Mouse (Mus musculus) v-Abl transformed pro-B cells (cell line): ENCODE measurements around the gene Shroom2.

Source experiments
- in situ Hi-C, 2 experiments: fragments of 400-800 bp; cut with MboI; formaldehyde crosslinking; loops; one replicate each; pipeline ENCODE4 v1.15.1; 2025; ENCODE audit not compliant: unreplicated experiment in 2 of 2

The Shroom2 gene

DNA sequence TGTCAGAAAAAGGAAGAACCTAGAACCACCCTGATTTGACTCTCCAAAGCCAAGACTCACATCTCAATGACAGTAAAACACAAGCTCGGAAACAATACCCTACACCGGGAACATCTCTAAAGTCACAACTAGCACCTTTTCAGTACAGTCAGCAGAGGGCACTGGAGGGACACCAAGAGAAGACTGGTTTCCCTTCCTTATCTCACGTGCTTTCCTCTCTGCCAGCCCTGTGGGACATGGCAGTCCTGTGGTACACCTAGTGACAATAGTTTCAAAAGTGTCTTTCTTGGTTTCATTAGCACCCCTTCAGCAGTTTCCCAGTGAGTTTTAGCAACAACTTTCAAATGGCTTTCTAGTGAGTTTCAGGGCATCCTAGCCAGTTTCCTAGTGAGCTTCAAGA, 63.9 kb downstream of the Shroom2 start:
- in situ Hi-C loops: loop anchor here (10.0 to 25.0 kb wide), 2 partner anchors 107 to 129 kb away; no protein-coding TSS in a partner anchor

DNA sequence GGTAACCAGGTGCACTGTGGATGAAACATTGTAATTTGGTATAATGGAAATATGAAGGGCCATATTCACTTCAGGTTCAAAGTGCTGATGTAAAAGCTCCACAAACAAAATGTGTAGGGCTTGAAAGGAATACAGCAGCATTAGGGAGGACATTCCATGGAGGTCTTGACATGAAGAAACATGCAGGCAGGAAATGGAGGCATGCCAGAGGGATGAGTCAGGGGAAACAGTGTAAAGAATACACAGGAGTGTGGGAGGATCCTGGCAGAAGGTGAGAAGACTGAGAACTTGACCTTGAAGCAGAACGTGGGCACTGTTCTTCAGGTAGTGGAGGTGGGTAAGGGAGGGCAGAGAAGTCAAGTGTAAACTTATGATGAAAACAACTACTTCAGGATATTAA, 65.6 kb downstream of the Shroom2 start:
- in situ Hi-C loops: loop anchor here (10.0 to 25.0 kb wide), 2 partner anchors 109 to 131 kb away; no protein-coding TSS in a partner anchor

DNA sequence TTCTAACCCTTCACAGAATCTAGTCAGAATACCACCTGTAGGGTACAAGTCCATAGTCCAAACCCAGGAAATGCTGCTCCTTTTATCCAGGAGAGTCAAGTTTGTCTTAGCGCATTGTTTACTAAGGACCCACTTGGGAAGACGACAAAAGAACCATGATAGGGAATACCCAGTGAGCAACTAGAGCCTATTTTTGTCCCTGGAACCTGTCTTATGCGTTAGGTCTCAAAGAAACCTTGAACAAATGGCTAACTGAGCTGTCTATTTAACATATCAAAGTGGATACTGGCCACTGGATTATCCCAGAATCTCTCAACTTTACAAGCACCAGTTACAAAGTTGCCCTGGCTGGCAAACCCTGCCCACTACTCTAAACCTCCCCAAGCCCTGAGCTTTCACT, 67.6 kb downstream of the Shroom2 start:
- in situ Hi-C loops: loop anchor here (10.0 to 25.0 kb wide), 2 partner anchors 111 to 133 kb away; no protein-coding TSS in a partner anchor

DNA sequence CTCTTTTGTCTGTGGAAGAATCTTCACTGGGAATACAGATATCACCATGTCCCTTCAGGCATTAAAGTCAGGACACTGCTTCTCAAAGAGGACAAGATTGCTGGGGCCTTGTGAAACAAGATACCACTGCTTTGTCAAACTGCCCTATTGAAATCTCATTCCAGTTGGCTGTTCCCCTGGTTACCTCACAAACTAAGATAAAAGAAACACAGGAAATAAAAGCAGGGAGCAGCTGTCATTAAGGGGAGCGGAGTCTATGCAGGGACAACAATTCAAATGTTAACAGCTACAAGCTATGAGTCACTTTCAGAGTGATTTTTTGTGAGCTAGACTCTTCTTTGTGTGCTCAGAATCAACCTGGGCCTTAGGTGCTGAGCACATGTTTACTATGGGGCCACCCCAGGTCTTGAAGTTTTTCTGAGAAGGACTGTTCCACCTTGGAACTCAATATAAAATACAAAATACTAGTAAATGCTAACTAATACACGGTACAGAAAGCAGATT, 78.4 kb downstream of the Shroom2 start:
- in situ Hi-C loops: loop anchor here in 1 of 2 experiments (25.0 kb wide), 1 partner anchor 454 kb away; the partner anchor contains the start of gene Kdm5c

DNA sequence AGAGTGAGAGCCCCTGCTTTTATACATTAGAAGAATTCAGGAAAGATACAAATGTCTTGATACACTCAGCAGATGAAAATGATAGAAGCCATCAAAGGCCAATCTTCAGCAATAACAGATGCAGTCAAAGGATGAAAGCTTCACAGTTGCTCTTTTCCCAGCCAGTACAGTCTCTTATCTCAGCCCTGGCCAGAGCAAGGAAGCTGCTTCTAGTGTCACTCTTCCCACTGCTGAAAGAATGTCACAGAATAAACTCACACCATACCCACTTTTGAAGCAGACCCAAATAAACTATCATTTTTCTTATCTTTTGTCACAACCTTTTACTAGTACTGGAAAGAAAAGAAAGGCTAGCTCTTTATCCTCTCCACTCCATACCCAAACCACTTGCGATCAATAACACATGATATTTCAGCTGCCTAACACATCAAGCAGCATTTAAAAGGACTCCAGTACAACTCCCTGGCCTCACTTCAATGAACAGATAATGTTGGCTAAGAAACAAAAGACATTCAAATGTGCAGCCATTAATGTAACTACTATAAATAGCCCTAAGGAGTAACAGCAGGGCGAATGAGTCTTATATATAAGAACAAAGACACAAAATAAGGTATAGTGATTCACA, 90.0 kb downstream of the Shroom2 start:
- in situ Hi-C loops: loop anchor here in 1 of 2 experiments (25.0 kb wide), 1 partner anchor 442 kb away; the partner anchor contains the start of gene Kdm5c

DNA sequence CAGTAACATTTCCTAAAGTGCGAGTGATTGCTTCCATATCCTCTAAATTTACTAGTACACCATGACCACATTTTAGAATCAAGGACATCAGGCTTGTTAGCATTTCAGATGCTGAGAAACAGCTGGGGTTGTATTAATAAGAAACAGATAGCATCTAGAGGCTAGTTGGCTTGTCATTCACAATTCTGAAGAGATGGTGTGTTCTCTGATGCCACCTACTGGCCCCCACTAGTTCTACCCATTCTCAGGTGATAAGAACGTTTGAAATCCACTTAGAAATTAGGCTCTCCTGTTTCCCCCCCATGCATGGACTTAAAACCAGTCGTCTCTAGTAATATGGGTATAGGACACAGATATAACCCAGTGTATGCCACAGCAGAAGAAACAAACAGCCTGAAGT, 92.9 kb downstream of the Shroom2 start:
- in situ Hi-C loops: loop anchor here in 1 of 2 experiments (25.0 kb wide), 1 partner anchor 439 kb away; the partner anchor contains the start of gene Kdm5c

DNA sequence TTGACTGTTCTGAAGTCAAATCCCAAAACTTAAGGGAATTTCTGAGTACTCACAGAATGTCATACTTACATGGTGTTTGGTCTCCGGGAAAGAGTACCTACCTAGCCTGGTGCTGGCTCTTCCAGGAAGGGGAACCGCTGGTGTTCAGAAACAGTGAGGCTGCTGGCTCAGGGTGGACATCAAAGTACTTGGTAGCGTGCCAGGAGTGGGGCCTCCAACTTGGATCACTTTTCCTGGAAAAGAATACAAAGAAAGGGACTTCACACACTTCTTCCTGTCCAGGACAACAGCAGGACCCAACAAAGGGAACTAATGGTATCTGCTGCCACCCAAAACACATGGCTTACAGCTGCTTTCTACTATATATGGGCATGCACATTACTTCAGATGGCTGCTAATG, 95.8 kb downstream of the Shroom2 start:
- in situ Hi-C loops: loop anchor here in 1 of 2 experiments (5.0 kb wide), 1 partner anchor 56 kb away; no protein-coding TSS in a partner anchor

DNA sequence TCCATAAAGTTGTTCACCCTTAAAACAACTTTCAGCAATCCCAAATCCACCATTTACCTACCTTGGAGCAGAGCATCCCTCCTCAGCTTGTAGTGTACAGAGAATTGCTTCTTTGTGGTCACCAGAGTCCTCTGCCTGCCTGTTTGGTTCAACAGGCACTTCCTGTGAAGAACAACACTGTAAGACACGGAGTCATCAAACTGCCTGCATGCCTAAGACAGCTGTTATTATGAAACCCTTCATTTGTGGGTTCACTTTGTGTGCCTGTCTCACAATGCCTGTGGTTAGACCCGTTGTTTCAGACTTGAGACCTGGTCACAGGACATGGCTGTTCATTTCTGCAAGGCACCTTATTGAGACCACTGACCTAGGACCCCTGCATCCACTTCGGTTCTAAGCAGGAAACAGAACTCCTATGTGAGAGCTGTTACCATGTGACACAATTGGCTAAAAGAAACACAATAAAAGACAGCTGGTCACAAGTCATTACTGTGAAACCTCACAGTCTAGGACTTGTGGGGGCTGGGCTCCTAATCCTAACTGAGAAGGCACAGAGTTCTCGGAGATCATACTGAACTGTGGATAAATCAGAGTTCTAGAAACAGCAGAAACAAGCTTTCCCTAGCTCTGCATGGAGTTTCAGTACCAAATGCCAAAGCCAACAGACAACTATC, 111.8 kb downstream of the Shroom2 start:
- in situ Hi-C loops: no loop called here

DNA sequence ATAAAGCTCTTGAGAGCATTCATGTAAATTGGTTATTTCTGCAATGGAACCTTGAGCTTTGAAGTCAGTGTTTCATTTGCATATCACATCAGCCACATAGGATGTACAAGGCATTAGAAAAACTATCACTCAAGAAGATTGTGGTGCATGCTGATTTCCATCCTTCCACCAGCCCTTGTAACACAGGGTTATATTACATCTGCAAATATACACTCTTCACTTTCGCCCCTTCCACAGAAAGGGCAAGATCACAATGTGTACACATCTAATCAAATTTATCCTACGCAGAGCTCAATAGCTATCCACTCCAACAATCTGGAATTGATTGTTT, 112.7 kb downstream of the Shroom2 start:
- in situ Hi-C loops: no loop called here

DNA sequence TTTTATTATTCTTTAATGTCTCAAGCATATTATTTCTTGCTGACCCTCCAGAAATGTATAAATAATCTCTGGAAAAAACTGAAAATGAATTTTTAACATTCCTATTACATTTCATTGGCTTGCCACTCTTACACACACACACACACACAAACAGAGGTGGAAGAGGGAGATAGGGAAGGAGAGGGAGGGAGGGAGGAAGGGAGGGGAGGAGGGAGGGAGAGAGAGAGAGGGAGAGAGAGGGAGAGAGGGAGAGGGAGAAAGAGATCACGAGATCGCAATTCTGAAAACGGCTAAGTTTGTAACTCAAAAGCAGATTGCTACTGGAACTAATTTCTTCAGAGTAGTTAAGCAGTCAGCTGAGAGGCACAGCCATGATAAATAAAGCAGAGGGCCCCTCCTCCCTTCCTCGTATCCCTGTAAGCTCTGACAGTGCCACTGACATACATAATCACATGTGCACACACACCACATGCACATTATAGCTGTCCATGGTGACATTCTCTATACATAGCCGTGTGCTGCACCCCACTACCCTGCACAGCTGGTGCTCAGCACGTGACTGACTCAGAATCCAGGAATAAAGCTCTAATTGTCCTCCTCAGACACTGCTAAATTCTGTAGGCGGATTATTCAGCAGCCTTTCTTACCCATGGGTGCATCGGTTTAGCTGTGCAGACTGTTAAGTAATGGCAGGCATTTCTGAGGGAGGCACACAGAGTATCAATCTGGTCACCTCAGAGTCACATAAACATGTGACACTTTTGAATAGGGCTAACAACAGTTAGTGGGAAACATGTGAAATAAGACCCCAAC, 113.3 kb downstream of the Shroom2 start:
- in situ Hi-C loops: no loop called here

DNA sequence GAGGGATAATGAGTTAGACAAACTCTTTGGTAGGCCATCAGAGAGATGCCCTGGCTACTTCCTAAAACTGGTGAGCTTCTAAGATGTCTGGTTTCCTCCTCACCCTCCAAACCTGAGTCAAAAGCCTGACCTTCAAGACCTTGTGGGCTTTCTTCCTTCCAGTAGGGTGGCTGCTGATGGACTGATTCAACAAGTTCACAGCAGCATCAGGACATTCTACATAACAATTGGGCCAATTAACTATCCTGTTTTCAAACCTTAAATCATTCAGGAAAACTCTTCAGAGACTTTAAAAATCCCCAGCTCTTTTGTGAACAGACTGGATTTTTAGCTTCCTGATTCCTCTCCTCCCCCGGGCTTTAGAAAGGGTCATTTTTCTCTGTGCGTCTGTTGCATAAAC, 116.6 kb downstream of the Shroom2 start:
- in situ Hi-C loops: no loop called here

DNA sequence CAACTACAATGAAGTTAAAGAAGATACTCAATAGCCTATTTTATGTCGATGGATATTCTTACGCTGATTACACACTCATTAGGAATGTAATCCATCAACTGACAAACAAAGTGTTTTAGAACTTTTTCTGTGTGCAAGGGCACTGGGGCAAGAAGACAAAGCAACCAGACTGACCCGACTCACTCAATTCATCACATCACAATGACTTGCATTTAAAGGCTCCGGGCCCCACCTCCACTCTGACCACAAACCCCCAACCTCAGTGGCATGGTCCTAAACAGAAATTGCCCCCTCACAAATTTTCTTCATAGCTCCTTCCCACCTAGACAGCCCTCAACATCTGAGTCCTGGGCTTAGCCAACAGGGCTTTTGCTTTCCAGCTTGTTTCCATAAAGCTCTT, 124.4 kb downstream of the Shroom2 start:
- in situ Hi-C loops: no loop called here

DNA sequence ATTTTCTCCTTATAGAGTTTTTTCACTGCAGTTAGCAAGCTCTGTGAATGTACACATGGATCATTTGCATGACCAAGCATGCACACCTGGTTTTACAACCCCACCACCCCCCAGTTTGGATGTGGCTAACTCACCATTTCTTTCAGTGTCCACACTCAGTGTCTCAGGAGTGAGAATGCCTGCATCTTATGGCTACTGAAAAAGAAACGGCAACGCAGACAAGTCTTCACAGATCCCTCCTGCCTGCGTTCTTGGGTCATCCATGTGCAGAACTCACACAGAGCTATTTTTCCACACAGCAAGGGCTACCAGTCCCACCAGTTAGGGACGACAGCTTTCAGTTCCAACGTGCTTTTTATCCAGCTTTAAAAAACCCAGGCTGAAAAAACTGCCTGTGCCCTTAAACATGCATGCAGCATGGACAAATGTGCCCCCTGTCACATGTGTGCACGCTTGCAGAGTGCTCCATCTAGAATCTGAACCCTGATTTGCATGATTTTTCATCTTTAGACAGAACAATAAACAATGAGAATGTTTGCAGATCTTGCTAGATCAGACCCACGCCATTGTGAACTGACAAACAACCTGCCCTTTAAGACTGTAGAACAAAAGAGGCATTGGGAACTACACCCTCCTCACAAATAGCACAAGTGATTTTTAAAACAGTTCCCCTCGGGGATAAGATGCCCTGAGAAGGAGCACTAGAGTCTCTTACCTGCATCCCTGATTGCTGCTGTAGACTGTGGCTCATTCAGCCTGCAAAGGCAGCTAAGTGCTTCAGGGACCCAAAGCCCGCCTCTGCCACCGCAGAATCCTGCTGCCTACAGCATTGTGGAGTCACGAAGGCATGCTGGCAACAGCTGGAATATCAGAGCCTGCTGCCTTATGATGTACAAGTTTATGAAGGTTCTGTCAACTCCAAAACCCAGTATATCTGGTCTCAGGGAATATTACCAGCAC, 125.3 kb downstream of the Shroom2 start:
- in situ Hi-C loops: no loop called here

DNA sequence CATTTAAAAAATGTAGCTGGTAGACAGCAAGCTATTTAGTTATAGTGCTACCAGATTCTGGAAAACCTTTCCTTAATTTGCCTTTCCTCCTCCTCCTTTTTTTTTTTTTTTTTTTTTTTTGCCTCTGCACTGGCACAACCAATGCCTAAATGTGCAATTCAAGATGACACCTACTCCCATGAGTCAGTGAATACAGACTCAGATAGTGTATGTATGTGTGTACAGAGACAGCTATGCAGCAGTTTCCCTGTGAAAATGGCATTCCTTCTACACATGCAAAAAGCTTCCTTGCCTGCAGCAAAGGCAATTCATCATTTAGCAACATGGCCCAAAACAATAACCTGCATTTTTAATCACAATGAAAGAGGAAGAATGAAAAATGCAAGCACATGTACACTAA, 126.1 kb downstream of the Shroom2 start:
- in situ Hi-C loops: no loop called here

DNA sequence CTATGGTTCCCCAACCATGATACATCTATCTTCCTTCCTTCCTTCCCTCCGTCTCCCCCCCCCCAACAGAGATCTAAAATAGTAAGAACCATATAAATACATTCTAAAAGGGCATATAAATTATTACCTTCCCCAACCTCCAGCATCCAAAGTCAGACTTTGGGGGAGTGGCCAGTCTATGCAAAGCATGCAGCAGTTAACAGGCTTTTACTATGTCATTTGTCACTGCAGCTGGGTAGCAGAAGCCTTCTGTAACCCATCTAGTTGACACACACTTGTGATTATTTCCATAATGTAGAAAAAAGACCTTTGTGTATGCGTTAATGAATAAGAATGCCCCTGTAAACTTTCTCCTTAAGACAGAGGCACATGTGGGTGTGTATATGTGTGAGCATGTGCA, 126.6 kb downstream of the Shroom2 start:
- in situ Hi-C loops: no loop called here

DNA sequence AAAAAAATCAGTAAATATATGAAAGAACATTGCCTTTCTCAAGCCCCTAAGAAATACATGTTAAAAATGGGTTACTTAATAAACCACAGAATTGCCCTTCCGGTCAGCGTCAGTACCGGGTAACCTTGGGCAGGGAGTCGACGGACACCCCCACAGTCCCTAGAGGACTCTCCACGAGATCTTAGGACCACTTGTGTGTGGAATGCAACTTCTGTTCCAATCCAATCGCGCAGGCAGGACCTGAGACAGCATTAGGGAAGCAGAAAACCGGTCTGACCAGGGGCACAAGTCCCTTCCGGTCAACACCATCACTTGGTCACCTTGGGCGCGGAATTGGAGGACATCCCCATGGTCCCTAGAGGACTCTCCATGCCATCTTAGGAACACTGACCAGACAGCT, 133.9 kb downstream of the Shroom2 start:
- in situ Hi-C loops: no loop called here

DNA sequence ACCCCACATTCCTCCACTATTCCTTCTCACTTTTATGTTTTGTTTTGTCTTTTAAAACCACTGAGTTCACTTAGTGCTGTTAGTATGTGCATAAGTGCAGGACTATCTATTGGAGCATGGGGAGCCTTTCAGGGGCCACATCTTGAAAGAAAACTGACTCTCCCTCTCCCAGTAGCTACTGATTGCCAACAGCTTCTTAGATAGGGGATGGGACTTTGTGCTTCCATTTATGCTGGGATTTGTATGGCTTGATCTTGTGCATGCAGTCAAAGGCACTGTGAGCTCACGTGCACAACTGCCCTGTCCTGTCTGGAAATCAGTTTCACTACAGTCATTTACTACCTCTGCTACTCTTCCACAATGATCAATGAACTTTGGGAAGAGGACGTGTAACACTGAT, 147.9 kb downstream of the Shroom2 start:
- in situ Hi-C loops: no loop called here

DNA sequence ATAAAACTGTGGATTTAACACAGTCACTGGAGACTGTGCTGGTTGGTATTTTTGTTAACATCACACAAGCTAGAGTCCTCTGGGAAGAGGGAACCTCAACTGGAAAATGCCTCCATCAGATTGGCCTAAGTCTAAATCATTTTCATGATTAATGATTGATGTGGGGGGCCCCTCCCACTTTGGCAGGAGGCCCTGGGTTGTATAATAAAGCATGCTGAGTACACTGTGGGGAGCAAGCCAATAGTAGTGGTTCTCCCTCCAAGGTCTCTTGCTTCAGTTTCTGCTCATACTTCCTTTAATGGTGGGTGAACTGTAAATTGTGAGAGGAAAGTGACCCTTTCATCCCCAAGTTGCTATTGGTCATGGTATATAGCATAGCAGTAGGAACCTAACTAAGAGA, 148.3 kb downstream of the Shroom2 start:
- in situ Hi-C loops: no loop called here

DNA sequence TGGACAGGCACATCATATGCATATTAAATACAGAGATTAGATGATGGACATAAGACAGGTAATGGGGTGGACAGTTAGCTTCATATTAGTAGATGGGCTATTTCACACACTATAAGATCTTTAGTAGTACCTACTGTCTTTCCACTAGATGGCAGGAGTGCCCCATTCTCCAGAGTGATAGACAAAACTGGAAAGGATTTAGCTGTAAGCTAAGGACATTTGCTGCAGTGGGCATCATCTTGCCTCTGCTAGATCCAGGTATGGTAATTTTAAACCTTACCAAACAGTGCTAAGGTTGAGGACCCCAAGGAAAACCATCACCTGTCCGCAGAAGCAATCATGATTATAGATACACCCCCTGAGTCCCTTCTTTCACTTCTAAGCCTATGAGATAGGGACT, 150.8 kb downstream of the Shroom2 start:
- in situ Hi-C loops: loop anchor here in 1 of 2 experiments (5.0 to 10.0 kb wide), 2 partner anchors 54 to 196 kb away; no protein-coding TSS in a partner anchor

DNA sequence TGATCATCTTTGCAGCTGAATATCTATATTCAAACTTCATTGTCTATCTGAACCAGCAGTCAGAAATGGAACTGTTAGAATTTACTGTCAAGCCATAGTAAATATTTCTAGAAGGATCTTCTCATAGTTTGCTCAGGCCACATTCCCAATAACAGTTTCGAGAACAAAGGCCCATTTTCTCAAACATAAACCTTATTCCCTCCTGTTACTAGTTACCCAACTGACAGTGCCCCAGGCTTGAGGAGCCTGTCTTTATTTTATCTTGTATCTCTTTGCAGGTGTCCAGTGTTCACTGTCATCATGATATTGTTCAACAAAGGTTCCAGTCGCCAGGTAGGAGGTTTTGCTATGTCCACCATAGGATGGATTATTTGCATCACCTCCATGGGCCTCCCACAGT, 206.2 kb downstream of the Shroom2 start, which contains the start of gene Cldn34a:
Cldn34a (plus strand) TSS at position 301 of the 400 bp plus-strand sequence.
- in situ Hi-C loops: no loop called here
